Comparison of ENCODE assay signal across 14 mouse cellular contexts in genomic region chr1:64927437-64928274, GRCm38 (mm10). TPM values are rescaled to one million over a fixed set of nuclear protein-coding genes. Genes with fewer than 3 reads are reported as not detected.
DNase-seq lines count a peak whose midpoint lies in the region; ATAC-seq lines count a peak whose summit lies in the region.
"Had no signal": no experiment of that assay in that cellular context is flagged by ENCODE, and none has a peak within 500 bp of the region (broad histone marks: within the 10 kb centered on the region; RNA-seq: fewer than 3 reads in every experiment).

No protein-coding gene starts in this region.

- DNase-seq in heart, adult 18-20 months: peak; percentile 33 to 51
- no peak for DNase-seq in heart, postnatal 14 days
- DNase-seq in 416B (ENCODE audit: low read depth): peak; percentile 61
- peak; percentile 69 to 78 for DNase-seq in monocyte, adult 2 months (ENCODE audit: low read depth in 1 of 2, low spot score in 2 of 2)
- DNase-seq in urinary bladder, postnatal 25 days (ENCODE audit: low spot score): no peak
- no peak for DNase-seq in adrenal gland, postnatal 4 days (ENCODE audit: low spot score in 2 of 2)
- DNase-seq in left cerebral cortex, postnatal 4 days: no peak
- DNase-seq: embryo, embryonic 11 days; gastrocnemius, postnatal 14 days; right cerebral cortex, postnatal 4 days; thymus, postnatal 36 days had no signal

- peak; percentile 72 for ATAC-seq in granulocyte monocyte progenitor cell, adult 5-6 weeks (replicated peaks; ENCODE audit: poor library complexity, severe bottlenecking)
- ATAC-seq: midbrain, embryonic 13.5 days; Patski had no signal

- intact Hi-C loops in heart, postnatal 14 days (cut with DNase I): no loop called here
- intact Hi-C loops in left cerebral cortex, postnatal 4 days (cut with DNase I): no loop called here

RNA-seq across cellular contexts. Expression of gene Plekhm3, which starts 29.0 kb away (rescaled TPM):
- total RNA-seq in heart, adult 18-20 months (2021): 1 to 10 TPM; 6.6 to 7.1 TPM
- 10 to 100 TPM in 1 of 2 experiments, 1 to 10 TPM in 1; 6.8 to 10.8 TPM for total RNA-seq in heart, postnatal 14 days (2021)
- 12.5 and 13.5 TPM in 2 replicates for total RNA-seq in granulocyte monocyte progenitor cell, adult 5-6 weeks (2014; fragmentation: Nextera tagmentation)
- 5.4 and 8.5 TPM in 2 replicates for total RNA-seq in granulocyte monocyte progenitor cell, adult 5-6 weeks (2017)
- 10 to 100 TPM; 27.0 to 29.2 TPM for total RNA-seq in adrenal gland, postnatal 4 days (2021)
- 10 to 100 TPM; 22.2 to 25.2 TPM for total RNA-seq in left cerebral cortex, postnatal 4 days (2021)

Comparison
In these comparisons a context has a peak if more than half of its experiments do, and no peak if none do; other contexts are left out.
1. DNase-seq: peak in heart, adult 18-20 months (2 of 2), 416B (single experiment) and monocyte, adult 2 months (2 of 2); none in heart, postnatal 14 days (0 of 2), urinary bladder, postnatal 25 days (single experiment), adrenal gland, postnatal 4 days (0 of 2) and left cerebral cortex, postnatal 4 days (single experiment).